Mouse (Mus musculus) embryonic facial prominence, embryonic 10.5 days (tissue): ENCODE results near the gene Slc11a2. TPM values are rescaled to one million over a fixed set of nuclear protein-coding genes. Genes with fewer than 3 reads are reported as not detected.

ENCODE experiments used
- DNase-seq: peaks from one replicate; pipeline ENCODE4 v3.0.0-alpha.2; 2017; ENCODE audit warnings: low spot score
- H3K27ac ChIP-seq: fragments of 300-500 bp; sonication (generic); replicated peaks from 2 replicates; pipeline ENCODE4 v1.5.1; 2016; ENCODE audit warnings: mild to moderate bottlenecking
- H3K27me3 ChIP-seq: fragments of 300-500 bp; sonication (generic); replicated peaks from 2 replicates; pipeline ENCODE4 v1.6.1; 2016; ENCODE audit warnings: low read depth, mild to moderate bottlenecking; ENCODE audit not compliant: poor library complexity, severe bottlenecking
- H3K36me3 ChIP-seq: fragments of 300-500 bp; sonication (generic); replicated peaks from 2 replicates; pipeline ENCODE4 v1.6.1; 2016; ENCODE audit warnings: mild to moderate bottlenecking, moderate library complexity
- H3K4me1 ChIP-seq: fragments of 300-500 bp; sonication (generic); 2 replicates; pipeline ENCODE4 v1.6.1; 2016
- H3K4me3 ChIP-seq: fragments of 300-500 bp; sonication (generic); 2 replicates; pipeline ENCODE4 v1.5.1; 2016; ENCODE audit warnings: mild to moderate bottlenecking, moderate library complexity
- H3K9me3 ChIP-seq: fragments of 300-500 bp; sonication (generic); 2 replicates; pipeline ENCODE4 v1.6.1; 2016; ENCODE audit warnings: mild to moderate bottlenecking
- WGBS: fragments of 180-500 bp; shearing (Covaris S2); methylation state at CpG from one replicate; pipeline ENCODE4 v1.1.7; 2016; 5-methylcytosine and 5-hydroxymethylcytosine counted together
- polyA plus RNA-seq: library from polyadenylated mRNA; unstranded; fragments of >200 nt; fragmentation: Nextera tagmentation; extraction: Ambion mirVana; gene quantifications from 2 replicates; pipeline ENCODE4 v1.2.1, GENCODE M21; 2016

The Slc11a2 gene
- polyA plus RNA-seq, 1 experiment from 2014 or later: 25.0 TPM

DNA sequence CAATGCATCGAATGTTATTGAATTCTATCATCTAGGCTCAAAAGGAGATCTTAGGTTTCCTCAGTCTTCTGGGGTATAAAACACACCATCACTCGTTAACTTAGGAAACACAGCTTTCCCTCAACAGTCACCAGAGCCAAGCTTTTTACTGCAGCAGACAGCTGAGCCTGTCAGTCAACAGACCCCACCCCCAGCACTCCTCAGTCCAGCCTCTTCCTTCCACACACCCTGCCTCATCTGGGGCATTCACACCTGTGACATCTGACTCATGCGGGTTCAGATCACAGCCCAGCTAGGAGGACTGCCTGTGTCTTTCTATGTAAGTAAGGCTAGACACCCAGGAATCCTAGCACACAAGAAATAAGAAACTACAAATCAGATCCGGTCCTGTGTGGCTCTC, 10.9 kb downstream of the Slc11a2 start:
- Histone ChIP-seq H3K36me3 (peaks cover 31% of the 10 kb centered on the region), H3K27ac (no peak overlapping the region), H3K27me3 (no peaks in the 10 kb centered on the region), H3K4me1 (peaks cover 16% of the 10 kb centered on the region), H3K9me3 (no peaks in the 10 kb centered on the region), H3K4me3 (no peak overlapping the region)
- 72% methylated on average over 4 of the region's 4 CpGs for WGBS
- DNase-seq: no peak

DNA sequence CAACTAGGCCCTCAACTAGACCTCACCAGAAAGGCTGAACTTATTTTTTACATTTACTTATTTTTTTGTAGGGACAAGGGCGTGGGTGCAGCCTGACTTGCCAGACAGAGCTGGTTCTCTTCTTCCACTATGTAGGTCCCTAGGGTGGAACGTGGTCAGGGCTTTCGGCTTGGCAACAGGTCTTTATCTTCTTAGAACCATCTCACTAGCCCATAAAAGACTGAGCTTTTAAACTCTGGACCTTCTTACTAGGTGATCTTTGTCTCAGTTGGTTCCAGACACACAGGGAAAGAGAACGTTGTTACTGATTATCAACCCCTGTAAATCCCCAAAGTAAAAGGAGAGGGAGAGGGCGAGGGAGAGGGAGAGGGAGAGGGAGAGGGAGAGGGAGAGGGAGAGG, 11.6 kb downstream of the Slc11a2 start:
- peaks cover 38% of the 10 kb centered on the region for H3K36me3 ChIP-seq
- H3K4me1 ChIP-seq: peaks cover 14% of the 10 kb centered on the region
- no peaks in the 10 kb centered on the region for H3K9me3 ChIP-seq
- no peak for DNase-seq
- WGBS: 80% methylated on average over 4 of the region's 5 CpGs
- H3K27ac ChIP-seq: no peak overlapping the region
- H3K27me3 ChIP-seq: no peaks in the 10 kb centered on the region
- no peak overlapping the region for H3K4me3 ChIP-seq

DNA sequence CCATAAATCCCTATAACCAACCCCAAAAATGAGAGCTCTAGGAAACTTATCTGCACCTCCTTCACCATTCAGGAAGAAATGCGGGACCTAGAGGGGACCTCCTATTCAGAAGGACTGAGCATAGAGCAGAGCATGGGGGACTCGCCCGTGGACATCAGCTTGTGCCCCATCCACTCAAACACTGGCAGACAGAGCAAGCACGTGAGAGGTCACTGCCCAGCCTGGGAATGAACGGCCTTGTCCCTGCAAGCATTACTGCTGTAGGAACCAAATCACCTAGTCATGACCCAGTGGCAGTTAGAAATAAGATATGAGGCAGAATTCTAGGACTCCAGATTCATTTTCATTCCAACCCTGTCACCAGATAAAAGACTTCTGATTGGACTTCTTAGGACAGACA, 13.1 kb downstream of the Slc11a2 start:
- no peaks in the 10 kb centered on the region for H3K27me3 ChIP-seq
- H3K4me1 ChIP-seq: peaks cover 11% of the 10 kb centered on the region
- peaks cover 54% of the 10 kb centered on the region for H3K36me3 ChIP-seq
- no peak overlapping the region for H3K27ac ChIP-seq
- 87% methylated on average over 5 of the region's 5 CpGs for WGBS
- no peak overlapping the region for H3K4me3 ChIP-seq
- no peak for DNase-seq
- H3K9me3 ChIP-seq: no peaks in the 10 kb centered on the region

DNA sequence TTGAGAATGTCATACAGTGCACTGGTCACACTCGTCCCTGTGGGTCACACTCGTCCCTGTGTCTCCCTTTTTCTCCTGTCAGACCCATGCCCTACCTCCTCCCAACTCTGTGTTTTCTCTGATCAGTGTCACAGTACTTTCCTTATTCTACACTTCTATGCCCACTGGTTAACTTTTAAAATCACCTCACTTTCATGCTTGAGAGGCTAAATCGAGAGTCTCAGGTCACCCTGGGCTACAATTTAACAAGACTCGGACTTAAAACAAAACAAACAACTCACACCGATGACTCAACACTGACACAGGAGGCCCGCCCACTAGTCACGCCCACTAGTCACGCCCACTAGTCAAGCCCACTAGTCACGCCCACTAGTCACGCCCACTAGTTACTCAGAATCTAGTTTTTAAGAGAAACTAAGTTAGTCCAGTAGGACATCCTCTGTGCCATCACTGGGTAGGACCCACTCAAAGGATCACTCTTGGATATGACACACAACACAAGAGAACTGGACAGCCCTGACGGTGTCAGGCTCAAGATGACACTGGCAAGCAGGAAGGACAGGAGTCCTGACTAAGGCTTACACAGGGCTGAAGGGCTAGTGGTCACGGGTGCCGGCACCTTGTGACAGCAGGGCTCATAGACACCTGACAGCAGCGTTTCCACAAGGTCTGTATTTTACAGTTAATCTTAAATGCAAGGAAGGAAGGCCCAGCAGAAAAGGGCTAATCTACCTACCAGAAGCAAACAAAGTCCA, 13.8 kb downstream of the Slc11a2 start:
- H3K9me3 ChIP-seq: no peaks in the 10 kb centered on the region
- H3K27ac ChIP-seq: no peak overlapping the region
- no peak overlapping the region for H3K4me3 ChIP-seq
- peaks cover 11% of the 10 kb centered on the region for H3K4me1 ChIP-seq
- no peaks in the 10 kb centered on the region for H3K27me3 ChIP-seq
- peaks cover 60% of the 10 kb centered on the region for H3K36me3 ChIP-seq
- DNase-seq: no peak
- 66% methylated on average over 14 of the region's 14 CpGs for WGBS

DNA sequence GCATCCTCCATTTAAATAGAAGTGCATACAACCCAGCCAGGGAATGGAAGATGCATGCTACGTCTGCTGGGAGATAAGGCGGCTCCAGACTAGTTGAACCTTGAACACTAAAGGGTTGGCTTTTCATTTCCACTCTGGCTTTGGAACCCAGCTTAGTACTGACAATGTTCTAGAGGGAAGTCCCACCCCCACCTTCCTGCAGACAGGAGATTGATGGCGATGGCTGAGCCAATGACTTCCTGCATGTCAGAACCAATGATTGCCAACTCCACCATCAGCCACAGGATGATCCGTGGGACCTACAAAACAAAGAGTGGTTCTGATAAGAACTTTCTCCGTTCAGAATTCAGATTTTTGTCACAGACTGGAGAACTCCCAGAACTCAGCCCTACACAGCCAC, 18.8 kb downstream of the Slc11a2 start:
- Histone ChIP-seq H3K36me3 (peaks cover 99% of the 10 kb centered on the region), H3K27me3 (no peaks in the 10 kb centered on the region), H3K4me1 (no peaks in the 10 kb centered on the region), H3K9me3 (no peaks in the 10 kb centered on the region), H3K4me3 (no peak overlapping the region), H3K27ac (no peak overlapping the region)
- 86% methylated on average over 5 of the region's 5 CpGs for WGBS
- DNase-seq: no peak

DNA sequence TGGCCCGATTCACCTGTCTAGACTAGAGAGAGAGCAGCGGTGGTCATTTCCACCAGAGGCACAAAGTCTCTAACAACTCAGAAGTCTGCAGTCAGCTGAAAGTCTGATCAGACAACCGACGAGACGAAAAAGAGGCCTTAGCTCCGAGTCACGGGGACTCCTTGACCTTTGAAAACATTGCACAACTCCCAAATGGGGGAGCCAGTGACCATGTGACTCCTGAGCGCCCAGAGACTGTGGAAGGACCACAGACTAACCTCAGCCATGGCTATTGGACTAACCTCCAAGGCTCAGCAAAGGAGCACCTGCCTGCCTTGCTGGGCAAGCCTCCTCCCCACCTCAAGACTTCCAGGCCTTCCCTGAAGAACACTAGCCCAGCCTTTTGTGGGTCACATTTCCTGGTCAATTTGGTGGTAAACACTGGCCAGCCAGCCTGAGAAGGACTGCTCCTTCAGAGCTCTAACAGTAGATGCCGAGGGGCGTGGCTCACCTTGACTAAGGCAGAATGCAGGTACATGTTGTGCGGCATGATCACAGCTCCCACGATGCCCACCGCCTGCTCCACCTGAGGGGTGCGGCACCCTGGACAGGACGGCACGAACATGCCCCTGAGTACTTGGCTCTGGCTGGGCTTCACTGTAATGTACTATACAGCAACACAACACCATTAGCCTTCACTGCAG, 21.4 kb downstream of the Slc11a2 start:
- H3K4me3 ChIP-seq: no peak overlapping the region
- peaks cover 99% of the 10 kb centered on the region for H3K36me3 ChIP-seq
- H3K27me3 ChIP-seq: no peaks in the 10 kb centered on the region
- no peaks in the 10 kb centered on the region for H3K9me3 ChIP-seq
- no peaks in the 10 kb centered on the region for H3K4me1 ChIP-seq
- H3K27ac ChIP-seq: no peak overlapping the region
- WGBS: 95% methylated on average over 16 of the region's 16 CpGs
- no peak for DNase-seq

DNA sequence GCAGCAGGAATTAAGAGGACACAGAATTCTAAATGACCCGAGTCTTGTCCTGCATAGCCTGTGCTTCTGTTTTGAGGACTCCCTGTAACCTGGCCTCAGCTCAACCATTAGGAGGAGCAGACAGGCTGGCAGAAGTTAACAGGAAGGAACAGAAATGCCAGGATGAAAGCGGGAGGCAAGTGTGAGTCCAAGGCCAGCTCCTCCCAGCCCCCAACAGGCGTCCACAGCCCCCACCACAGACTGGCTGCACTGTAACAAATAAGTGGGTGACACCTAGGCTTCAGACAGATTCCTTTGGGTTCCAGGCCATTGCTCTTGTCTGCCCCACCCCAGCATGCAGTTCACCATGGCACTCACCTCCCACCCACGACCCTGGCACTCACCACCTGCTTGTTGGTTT, 22.1 kb downstream of the Slc11a2 start:
- Histone ChIP-seq H3K27ac (no peak overlapping the region), H3K4me3 (no peak overlapping the region), H3K27me3 (no peaks in the 10 kb centered on the region), H3K36me3 (peaks cover 99% of the 10 kb centered on the region), H3K9me3 (no peaks in the 10 kb centered on the region), H3K4me1 (no peaks in the 10 kb centered on the region)
- no peak for DNase-seq
- WGBS: 86% methylated on average over 4 of the region's 4 CpGs

DNA sequence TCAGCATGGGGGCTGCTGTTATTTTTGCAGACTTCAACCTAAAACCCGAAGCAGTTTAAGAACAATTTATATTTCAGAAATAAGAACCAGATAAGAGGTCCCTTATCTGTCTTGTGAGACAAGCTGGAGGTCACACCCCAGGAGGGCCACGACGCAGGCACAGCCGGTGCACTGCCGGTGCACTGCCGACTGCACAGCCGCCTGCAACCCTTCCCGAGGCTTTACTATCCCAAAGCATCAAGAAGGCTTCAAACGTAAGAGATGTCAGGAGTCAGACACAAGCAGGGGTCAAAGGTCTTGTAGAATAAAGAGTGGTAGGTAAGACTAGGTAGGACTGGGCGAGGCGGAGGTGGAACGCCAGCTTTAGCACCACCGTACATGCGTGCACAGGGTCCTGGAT, 22.5 kb downstream of the Slc11a2 start:
- no peak overlapping the region for H3K4me3 ChIP-seq
- no peak overlapping the region for H3K27ac ChIP-seq
- H3K27me3 ChIP-seq: no peaks in the 10 kb centered on the region
- 93% methylated on average over 14 of the region's 14 CpGs for WGBS
- peaks cover 99% of the 10 kb centered on the region for H3K36me3 ChIP-seq
- H3K4me1 ChIP-seq: no peaks in the 10 kb centered on the region
- no peaks in the 10 kb centered on the region for H3K9me3 ChIP-seq
- no peak for DNase-seq

DNA sequence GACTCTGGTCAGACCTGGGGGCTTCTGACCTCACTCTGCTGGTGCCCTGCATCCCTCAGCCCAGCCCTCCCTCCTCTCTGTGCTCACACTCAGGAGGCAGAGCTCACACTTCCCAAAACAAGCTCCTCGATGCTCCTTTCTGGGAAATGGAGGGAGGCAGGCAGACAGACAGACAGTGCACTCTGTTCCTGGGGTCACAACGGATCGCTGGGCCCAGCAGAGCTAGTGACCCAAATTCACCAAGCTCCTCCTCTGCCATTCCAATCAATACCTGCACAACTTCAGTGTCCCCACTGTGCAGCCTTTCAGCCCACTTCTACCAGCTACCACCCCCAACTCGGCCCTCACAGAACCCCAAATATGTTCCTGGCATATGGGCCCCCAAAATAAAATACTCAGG, 23.1 kb downstream of the Slc11a2 start:
- peaks cover 99% of the 10 kb centered on the region for H3K36me3 ChIP-seq
- no peaks in the 10 kb centered on the region for H3K9me3 ChIP-seq
- WGBS: 89% methylated on average over 4 of the region's 4 CpGs
- H3K4me1 ChIP-seq: no peaks in the 10 kb centered on the region
- DNase-seq: no peak
- H3K4me3 ChIP-seq: no peak overlapping the region
- no peaks in the 10 kb centered on the region for H3K27me3 ChIP-seq
- H3K27ac ChIP-seq: no peak overlapping the region

DNA sequence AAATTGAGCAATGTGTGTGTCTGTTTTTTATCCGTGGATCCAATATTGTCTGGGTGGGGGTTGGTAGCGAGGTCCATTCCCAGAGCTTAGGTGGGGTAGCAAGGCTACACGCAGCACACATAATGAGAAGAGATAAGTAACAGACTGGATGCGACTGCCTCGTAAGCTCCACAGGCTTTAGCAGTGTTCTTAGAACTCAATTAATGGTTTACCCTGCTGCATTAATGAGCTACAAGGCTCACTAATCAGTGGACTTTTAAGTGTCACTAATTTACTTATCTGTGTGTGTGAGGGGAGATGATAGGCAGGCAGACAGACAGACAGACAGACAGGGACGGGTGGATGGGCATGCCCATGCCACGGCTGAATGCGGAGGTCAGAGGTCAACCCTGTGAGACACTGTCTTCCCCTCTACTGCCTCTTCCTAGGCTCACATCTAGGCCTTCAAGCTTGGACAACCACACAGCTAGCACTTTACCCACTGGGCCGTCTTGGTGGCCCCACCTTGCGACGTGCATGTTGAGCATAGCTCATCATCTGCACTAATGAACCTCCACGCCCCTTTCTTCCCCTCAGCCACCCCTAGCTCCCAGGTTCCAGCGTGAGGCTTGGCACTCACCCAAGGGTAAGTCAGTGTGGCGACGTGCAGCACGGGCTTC, 24.2 kb downstream of the Slc11a2 start:
- no peak overlapping the region for H3K4me3 ChIP-seq
- no peaks in the 10 kb centered on the region for H3K9me3 ChIP-seq
- H3K36me3 ChIP-seq: peaks cover 100% of the 10 kb centered on the region
- no peaks in the 10 kb centered on the region for H3K4me1 ChIP-seq
- H3K27ac ChIP-seq: no peak overlapping the region
- 93% methylated on average over 16 of the region's 16 CpGs for WGBS
- no peak for DNase-seq
- H3K27me3 ChIP-seq: no peaks in the 10 kb centered on the region

DNA sequence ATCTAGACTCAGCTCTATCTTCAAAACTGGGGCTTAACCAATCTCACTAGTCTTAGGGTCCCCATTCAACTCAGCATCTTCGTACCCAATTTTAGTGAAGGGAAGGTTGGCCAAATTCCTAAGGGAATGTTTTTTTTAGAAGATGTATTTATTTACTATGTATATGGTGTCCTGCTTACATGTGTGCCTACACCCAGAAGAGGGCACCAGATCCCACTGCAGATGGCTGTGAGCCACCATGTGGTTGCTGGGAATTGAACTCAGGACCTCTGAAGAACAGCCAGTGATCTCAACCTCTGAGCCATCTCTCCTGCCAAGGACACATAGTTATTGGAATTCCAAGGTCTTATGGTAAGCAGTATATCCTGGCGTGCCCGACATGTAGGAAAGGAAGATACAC, 29.3 kb downstream of the Slc11a2 start:
- Histone ChIP-seq H3K27me3 (no peaks in the 10 kb centered on the region), H3K27ac (no peak overlapping the region), H3K36me3 (peaks cover 83% of the 10 kb centered on the region), H3K4me1 (no peaks in the 10 kb centered on the region; the same call in 1 of the 2 replicates), H3K9me3 (no peaks in the 10 kb centered on the region), H3K4me3 (no peak overlapping the region)
- 94% methylated on average over 3 of the region's 3 CpGs for WGBS
- DNase-seq: no peak

DNA sequence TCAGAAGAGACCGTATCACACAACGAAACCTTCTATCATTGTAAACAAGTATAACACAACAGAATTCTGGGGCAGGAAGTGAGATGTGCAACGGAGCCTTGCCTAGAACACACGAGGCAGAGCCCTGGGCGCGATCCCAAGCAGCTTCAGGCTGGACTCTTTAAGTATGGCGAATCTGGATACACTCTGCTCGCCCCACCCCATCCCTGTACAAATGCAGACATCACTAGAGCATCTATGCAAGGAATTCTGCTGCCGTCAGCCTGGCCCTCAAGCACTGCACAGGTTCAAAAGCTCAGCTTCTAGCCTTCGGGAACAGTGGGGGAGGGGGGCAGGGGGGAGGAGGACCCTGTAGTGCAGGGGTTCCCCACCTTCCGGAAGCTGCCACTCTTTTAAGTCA, 31.9 kb downstream of the Slc11a2 start:
- Histone ChIP-seq H3K27me3 (no peaks in the 10 kb centered on the region), H3K9me3 (no peaks in the 10 kb centered on the region), H3K4me1 (peaks cover 13% of the 10 kb centered on the region), H3K36me3 (peaks cover 57% of the 10 kb centered on the region), H3K4me3 (no peak overlapping the region), H3K27ac (no peak overlapping the region)
- 84% methylated on average over 11 of the region's 11 CpGs for WGBS
- DNase-seq: no peak

DNA sequence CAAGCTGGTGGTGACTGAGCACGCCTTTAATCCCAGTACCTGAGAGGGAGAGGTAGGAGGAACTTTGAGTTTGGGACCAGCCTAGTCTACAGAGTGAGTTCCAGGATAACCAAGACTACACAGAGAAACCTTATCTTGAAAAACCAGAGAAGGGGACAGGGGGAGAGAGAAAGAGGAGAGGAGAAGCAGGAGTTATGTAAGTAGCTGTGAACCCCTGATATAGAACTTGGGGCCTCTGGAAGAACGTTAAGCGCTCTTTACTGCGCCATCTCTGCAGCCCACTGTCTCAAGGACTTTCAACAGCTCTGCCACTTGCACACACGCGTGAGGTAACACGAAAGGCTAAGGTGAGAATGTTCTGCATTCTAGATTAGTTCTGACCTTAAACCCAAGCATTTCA, 33.3 kb downstream of the Slc11a2 start:
- no peak for DNase-seq
- Histone ChIP-seq H3K36me3 (peaks cover 43% of the 10 kb centered on the region), H3K27ac (no peak overlapping the region), H3K4me3 (no peak overlapping the region), H3K4me1 (peaks cover 13% of the 10 kb centered on the region), H3K27me3 (no peaks in the 10 kb centered on the region), H3K9me3 (no peaks in the 10 kb centered on the region)
- 96% methylated on average over 7 of the region's 7 CpGs for WGBS
